7 mouse cellular contexts compared by ENCODE assay signal in the genomic region with DNA sequence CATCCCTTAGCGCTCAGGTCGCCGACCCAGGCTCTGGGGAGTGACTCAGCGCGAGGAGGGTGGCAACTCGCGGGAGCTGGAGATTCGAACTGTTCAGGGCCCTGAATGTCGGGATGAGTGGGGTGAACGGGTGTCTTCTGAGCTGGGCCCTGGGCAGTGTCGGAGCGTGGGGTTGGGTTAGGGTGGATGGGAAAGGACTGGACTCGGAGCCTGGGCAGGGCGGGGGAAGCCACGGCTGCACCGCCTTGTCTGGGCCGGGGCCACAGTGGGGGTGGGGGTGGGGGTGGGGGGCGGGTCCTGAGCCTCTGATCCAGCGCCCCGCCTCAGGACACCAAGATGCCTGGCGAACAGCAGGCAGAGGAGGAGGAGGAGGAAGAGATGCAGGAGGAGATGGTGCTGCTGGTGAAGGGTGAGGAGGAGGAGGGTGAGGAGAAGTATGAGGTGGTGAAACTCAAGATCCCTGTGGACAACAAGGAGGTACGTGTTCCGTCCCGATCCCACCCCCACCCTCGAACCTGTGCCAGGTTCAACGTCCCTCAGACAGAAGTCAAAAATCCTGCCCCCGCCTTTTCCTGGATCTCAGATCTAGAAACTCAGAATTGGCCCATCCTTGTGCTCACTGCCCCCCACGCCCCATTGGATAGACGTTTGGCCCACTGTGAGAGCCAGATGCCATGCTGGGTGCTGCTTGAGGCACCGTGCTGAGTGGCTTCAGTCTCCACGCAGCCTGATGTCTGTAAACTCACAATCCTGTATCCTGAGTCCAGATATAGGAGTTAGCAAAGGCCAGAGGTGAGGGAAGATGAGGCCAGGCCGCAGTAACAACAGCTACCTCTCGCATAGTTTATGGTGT. TPM values are rescaled to one million over a fixed set of nuclear protein-coding genes. Genes with fewer than 3 reads are reported as not detected.
A peak's percentile ranks its signal among the peaks of the same experiment; 100 is the strongest.
DNase-seq lines count a peak whose midpoint lies in the region; ATAC-seq and TF ChIP-seq lines count a peak whose summit lies in the region.

No protein-coding gene starts in this region.

- peak overlapping the region; percentile 100 for H3K4me2 ChIP-seq in liver, embryonic 16.5 days (ENCODE audit: low read depth, low read length)
- peak overlapping the region; percentile 77 for H3K4me2 ChIP-seq in stomach, postnatal 0 days (replicated peaks; ENCODE audit: low read depth)

- ATAC-seq in liver, embryonic 16.5 days (ENCODE audit: low read depth): peak; percentile 42; the same call in 1 of the 2 replicates
- ATAC-seq in stomach, postnatal 0 days (ENCODE audit: low FRiP score, low TSS enrichment): peak; percentile 78

- 12% methylated on average over 31 of the region's 33 CpGs for WGBS in liver, embryonic 16.5 days (ENCODE audit: insufficient replicate concordance)
- 8% methylated on average over 33 of the region's 33 CpGs for WGBS in stomach, postnatal 0 days

- intact Hi-C loops in left cerebral cortex, adult 2 months (cut with DNase I): no loop called here
- intact Hi-C loops in left cerebral cortex, postnatal 25 days (cut with DNase I): no loop called here

- no peaks in the 10 kb centered on the region; the same call in 1 of the 2 replicates for H3K36me3 ChIP-seq in liver, embryonic 16.5 days (ENCODE audit: control insufficient read depth, insufficient read depth)
- peaks cover 7% of the 10 kb centered on the region; the same call in 1 of the 2 replicates for H3K36me3 ChIP-seq in stomach, postnatal 0 days (ENCODE audit: control insufficient read depth, insufficient read depth, low read length)

- H3K27me3 ChIP-seq in liver, embryonic 16.5 days (ENCODE audit: control insufficient read depth, insufficient read depth, low read depth, low read length): no peaks in the 10 kb centered on the region
- no peaks in the 10 kb centered on the region for H3K27me3 ChIP-seq in stomach, postnatal 0 days (ENCODE audit: control insufficient read depth, insufficient read depth, low read length)

- peak overlapping the region; percentile 91 for H3K9ac ChIP-seq in liver, embryonic 16.5 days (ENCODE audit: low read depth, low read length)
- peak overlapping the region; percentile 96 for H3K9ac ChIP-seq in stomach, postnatal 0 days (ENCODE audit: low read length)

- TF ChIP-seq EP300 in stomach, postnatal 0 days (optimal IDR thresholded peaks at IDR 0.05): no peak

- peak overlapping the region; percentile 97 for H3K27ac ChIP-seq in left cerebral cortex, adult 2 months
- H3K27ac ChIP-seq in liver, embryonic 16.5 days (ENCODE audit: low read length): peak overlapping the region; percentile 91
- H3K27ac ChIP-seq in stomach, postnatal 0 days (replicated peaks): peak overlapping the region; percentile 96

- DNase-seq in left cerebral cortex, adult 2 months (ENCODE audit: extremely low spot score in 1 of 2, low spot score in 2 of 2): no peak
- DNase-seq in left cerebral cortex, postnatal 25 days (ENCODE audit: low spot score in 2 of 2): no peak
- DNase-seq in cerebellum, postnatal 14 days: peak; percentile 40 to 51
- DNase-seq in gastrocnemius, postnatal 4 days (ENCODE audit: low spot score in 2 of 2): peak; percentile 59 to 71
- no peak for DNase-seq in stomach, postnatal 0 days (ENCODE audit: low spot score)
- no peak for DNase-seq in thymus, postnatal 0 days (ENCODE audit: low spot score)

- peaks cover 25% of the 10 kb centered on the region for H3K4me1 ChIP-seq in liver, embryonic 16.5 days (ENCODE audit: control insufficient read depth, low read depth, low read length)
- H3K4me1 ChIP-seq in stomach, postnatal 0 days (replicated peaks; ENCODE audit: control insufficient read depth, insufficient read depth): no peaks in the 10 kb centered on the region

- TF ChIP-seq CTCF in left cerebral cortex, adult 2 months (IDR thresholded peaks at IDR 0.05): no peak
- no peak for TF ChIP-seq CTCF in stomach, postnatal 0 days (IDR thresholded peaks at IDR 0.05; ENCODE audit: low read depth)

- H3K9me3 ChIP-seq in liver, embryonic 16.5 days (replicated peaks; ENCODE audit: control insufficient read depth, low read length): no peaks in the 10 kb centered on the region
- H3K9me3 ChIP-seq in stomach, postnatal 0 days (ENCODE audit: control insufficient read depth, low read length): no peaks in the 10 kb centered on the region

- H3K4me3 ChIP-seq in left cerebral cortex, adult 2 months: peak overlapping the region; percentile 93
- peak overlapping the region; percentile 83 for H3K4me3 ChIP-seq in liver, embryonic 16.5 days (ENCODE audit: low read depth, low read length)
- peak overlapping the region; percentile 80 for H3K4me3 ChIP-seq in stomach, postnatal 0 days (ENCODE audit: low read depth, low read length)

RNA-seq across cellular contexts. Expression of gene Zfp771, which starts 0.8 kb away (rescaled TPM):
- 10 to 100 TPM; 58.8 to 68.6 TPM for total RNA-seq in left cerebral cortex, adult 2 months (2021)
- total RNA-seq in left cerebral cortex, postnatal 25 days (2021): 10 to 100 TPM; 55.3 to 55.5 TPM
- 10 to 100 TPM; 23.7 to 29.6 TPM for total RNA-seq in gastrocnemius, postnatal 4 days (2021)
- 11.0 and 13.8 TPM in 2 replicates for polyA plus RNA-seq in liver, embryonic 16.5 days (2015; fragmentation: Nextera tagmentation; extraction: Ambion mirVana)
- 27.3 and 29.6 TPM in 2 replicates for polyA plus RNA-seq in stomach, postnatal 0 days (2015; fragmentation: Nextera tagmentation; extraction: Ambion mirVana)
- polyA plus RNA-seq in thymus, postnatal 0 days (2015; fragmentation: Nextera tagmentation; extraction: Ambion mirVana): 34.7 and 37.0 TPM in 2 replicates

RNA-seq across cellular contexts. Expression of gene Sept1, which starts 12.0 kb away (rescaled TPM):
- 1 to 10 TPM; 3.5 to 6.4 TPM for total RNA-seq in left cerebral cortex, adult 2 months (2021)
- total RNA-seq in left cerebral cortex, postnatal 25 days (2021): 1 to 10 TPM; 3.4 to 3.6 TPM
- total RNA-seq in gastrocnemius, postnatal 4 days (2021): 1 to 10 TPM; 7.4 to 7.6 TPM
- polyA plus RNA-seq in liver, embryonic 16.5 days (2015; fragmentation: Nextera tagmentation; extraction: Ambion mirVana): 10.1 and 11.1 TPM in 2 replicates
- 7.0 and 7.9 TPM in 2 replicates for polyA plus RNA-seq in stomach, postnatal 0 days (2015; fragmentation: Nextera tagmentation; extraction: Ambion mirVana)
- polyA plus RNA-seq in thymus, postnatal 0 days (2015; fragmentation: Nextera tagmentation; extraction: Ambion mirVana): 638 and 684 TPM in 2 replicates

RNA-seq across cellular contexts. Expression of gene Zfp553, which starts 12.0 kb away (rescaled TPM):
- total RNA-seq in left cerebral cortex, adult 2 months (2021): 10 to 100 TPM; 17.8 to 20.5 TPM
- total RNA-seq in left cerebral cortex, postnatal 25 days (2021): 10 to 100 TPM; 16.9 to 18.6 TPM
- total RNA-seq in gastrocnemius, postnatal 4 days (2021): 1 to 10 TPM; 9.0 to 9.8 TPM
- 5.7 and 5.9 TPM in 2 replicates for polyA plus RNA-seq in liver, embryonic 16.5 days (2015; fragmentation: Nextera tagmentation; extraction: Ambion mirVana)
- polyA plus RNA-seq in stomach, postnatal 0 days (2015; fragmentation: Nextera tagmentation; extraction: Ambion mirVana): 11.4 and 12.2 TPM in 2 replicates
- polyA plus RNA-seq in thymus, postnatal 0 days (2015; fragmentation: Nextera tagmentation; extraction: Ambion mirVana): 25.4 and 29.7 TPM in 2 replicates

RNA-seq across cellular contexts. Expression of gene Dctpp1, which starts 15.6 kb away (rescaled TPM):
- 10 to 100 TPM; 24.1 to 25.9 TPM for total RNA-seq in left cerebral cortex, adult 2 months (2021)
- 10 to 100 TPM; 30.6 to 31.0 TPM for total RNA-seq in left cerebral cortex, postnatal 25 days (2021)
- total RNA-seq in gastrocnemius, postnatal 4 days (2021): 10 to 100 TPM; 35.6 to 48.5 TPM
- polyA plus RNA-seq in liver, embryonic 16.5 days (2015; fragmentation: Nextera tagmentation; extraction: Ambion mirVana): 79.8 and 83.4 TPM in 2 replicates
- polyA plus RNA-seq in stomach, postnatal 0 days (2015; fragmentation: Nextera tagmentation; extraction: Ambion mirVana): 79.8 and 84.5 TPM in 2 replicates
- 181 and 213 TPM in 2 replicates for polyA plus RNA-seq in thymus, postnatal 0 days (2015; fragmentation: Nextera tagmentation; extraction: Ambion mirVana)

RNA-seq across cellular contexts. Expression of gene Sephs2, which starts 29.0 kb away (rescaled TPM):
- 10 to 100 TPM; 33.0 to 39.8 TPM for total RNA-seq in left cerebral cortex, adult 2 months (2021)
- total RNA-seq in left cerebral cortex, postnatal 25 days (2021): 10 to 100 TPM; 40.5 to 41.3 TPM
- total RNA-seq in gastrocnemius, postnatal 4 days (2021): 10 to 100 TPM; 22.1 to 23.7 TPM
- 164 and 180 TPM in 2 replicates for polyA plus RNA-seq in liver, embryonic 16.5 days (2015; fragmentation: Nextera tagmentation; extraction: Ambion mirVana)
- polyA plus RNA-seq in stomach, postnatal 0 days (2015; fragmentation: Nextera tagmentation; extraction: Ambion mirVana): 113 and 115 TPM in 2 replicates
- 146 and 151 TPM in 2 replicates for polyA plus RNA-seq in thymus, postnatal 0 days (2015; fragmentation: Nextera tagmentation; extraction: Ambion mirVana)

Comparison
In these comparisons a context has a peak if more than half of its experiments do, and no peak if none do; other contexts are left out.
1. DNase-seq: peak in cerebellum, postnatal 14 days (2 of 2) and gastrocnemius, postnatal 4 days (2 of 2); none in left cerebral cortex, adult 2 months (0 of 2), left cerebral cortex, postnatal 25 days (0 of 2), stomach, postnatal 0 days (single experiment) and thymus, postnatal 0 days (single experiment).
2. Peak in every context shown above with its lines, with median percentiles within 50 percentile points of each other: H3K27ac ChIP-seq and H3K4me3 ChIP-seq.